Mouse (Mus musculus) forebrain, embryonic 13.5 days (tissue): ENCODE data around the gene Cplx1. TPM values are rescaled to one million over a fixed set of nuclear protein-coding genes. Genes with fewer than 3 reads are reported as not detected.
"Not testable (repeated sequence)": the region's sequence is repeated elsewhere in the genome, so short reads cannot be mapped to it uniquely, and the experiment has no call there.

ENCODE experiments used
- ATAC-seq: fragments of 200-750 bp; cut with Nextera tagmentation; 2 replicates; pipeline ENCODE4 v1.8.0; 2017
- H3K27ac ChIP-seq: fragments of 300-500 bp; sonication (generic); 2 replicates; pipeline ENCODE4 v1.5.1; 2015; ENCODE audit warnings: inconsistent platforms, mild to moderate bottlenecking, moderate library complexity
- H3K27me3 ChIP-seq: fragments of 300-500 bp; sonication (generic); 2 replicates; pipeline ENCODE4 v1.6.1; 2015; ENCODE audit warnings: mild to moderate bottlenecking, inconsistent platforms
- H3K36me3 ChIP-seq: fragments of 300-500 bp; sonication (generic); 2 replicates; pipeline ENCODE4 v1.6.1; 2015; ENCODE audit warnings: mild to moderate bottlenecking, inconsistent platforms; ENCODE audit not compliant: poor library complexity, severe bottlenecking
- H3K4me1 ChIP-seq: fragments of 300-500 bp; sonication (generic); 2 replicates; pipeline ENCODE4 v1.6.1; 2015; ENCODE audit warnings: inconsistent platforms
- H3K4me2 ChIP-seq: fragments of 300-500 bp; sonication (generic); 2 replicates; pipeline ENCODE4 v1.6.1; 2015; ENCODE audit warnings: inconsistent platforms, mild to moderate bottlenecking, moderate library complexity
- H3K4me3 ChIP-seq: fragments of 300-500 bp; sonication (generic); 2 replicates; pipeline ENCODE4 v1.5.1; 2015; ENCODE audit warnings: mild to moderate bottlenecking, inconsistent platforms
- H3K9ac ChIP-seq: fragments of 300-500 bp; sonication (generic); 2 replicates; pipeline ENCODE4 v1.6.1; 2015; ENCODE audit warnings: mild to moderate bottlenecking, inconsistent platforms
- H3K9me3 ChIP-seq: fragments of 300-500 bp; sonication (generic); replicated peaks from 2 replicates; pipeline ENCODE4 v1.6.1; 2016; ENCODE audit warnings: inconsistent platforms
- WGBS: fragments of 180-500 bp; shearing (Covaris S2); methylation state at CpG from one replicate; pipeline ENCODE4 v1.1.7; 2015; 5-methylcytosine and 5-hydroxymethylcytosine counted together
- polyA plus RNA-seq: library from polyadenylated mRNA; unstranded; fragments of >200 nt; fragmentation: Nextera tagmentation; extraction: Ambion mirVana; gene quantifications from 2 replicates; pipeline ENCODE4 v1.2.1, GENCODE M21; 2015

Gene Cplx1
- polyA plus RNA-seq, 1 experiment from 2014 or later: 31.4 TPM

- H3K27me3 ChIP-seq: no peaks in the 10 kb centered on the region
- H3K27ac ChIP-seq: no peak overlapping the region
- H3K4me2 ChIP-seq: no peak overlapping the region
- peaks cover 92% of the 10 kb centered on the region for H3K36me3 ChIP-seq
- H3K4me3 ChIP-seq: no peak overlapping the region
- no peak overlapping the region for H3K9ac ChIP-seq
- H3K4me1 ChIP-seq: no peaks in the 10 kb centered on the region
- 88% methylated on average over 1 of the region's 1 CpGs for WGBS
- H3K9me3 ChIP-seq: no peaks in the 10 kb centered on the region
- ATAC-seq: no peak
These were observed 48.3 kb downstream of the Cplx1 start for GRCm38 (mm10) chr5:108501573-108501972.

DNA sequence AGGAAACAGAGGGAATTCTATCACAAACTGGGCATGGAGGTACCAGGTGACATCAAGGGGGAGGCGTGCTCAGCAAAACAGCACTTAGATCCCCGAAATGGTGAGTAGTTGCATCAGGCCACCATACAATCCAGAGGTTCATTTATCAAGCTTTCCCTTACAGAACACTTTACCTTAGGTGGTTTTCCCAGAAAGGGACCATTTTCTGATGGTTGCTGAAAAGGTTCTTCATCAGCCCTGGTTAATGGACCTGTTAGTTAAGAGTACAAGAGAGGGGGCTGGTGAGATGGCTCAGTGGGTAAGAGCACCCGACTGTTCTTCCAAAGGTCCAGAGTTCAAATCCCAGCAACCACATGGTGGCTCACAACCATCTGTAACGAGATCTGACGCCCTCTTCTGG, 63.7 kb downstream of the Cplx1 start:
- H3K9me3 ChIP-seq, H3K27ac ChIP-seq, ATAC-seq, H3K4me3 ChIP-seq, H3K4me2 ChIP-seq, H3K9ac ChIP-seq, H3K27me3 ChIP-seq, H3K4me1 ChIP-seq: not testable (repeated sequence)
- WGBS: 93% methylated on average over 5 of the region's 5 CpGs
- H3K36me3 ChIP-seq: peaks cover 69% of the 10 kb centered on the region

- ATAC-seq: no peak
- H3K4me3 ChIP-seq: no peak overlapping the region
- H3K9me3 ChIP-seq: no peaks in the 10 kb centered on the region
- H3K9ac ChIP-seq: no peak overlapping the region
- H3K4me1 ChIP-seq: no peaks in the 10 kb centered on the region
- no peak overlapping the region for H3K27ac ChIP-seq
- H3K27me3 ChIP-seq: no peaks in the 10 kb centered on the region
- peaks cover 61% of the 10 kb centered on the region for H3K36me3 ChIP-seq
- no peak overlapping the region for H3K4me2 ChIP-seq
- WGBS: 96% methylated on average over 2 of the region's 2 CpGs
These were observed 64.6 kb downstream of the Cplx1 start for GRCm38 (mm10) chr5:108485239-108485638.

DNA sequence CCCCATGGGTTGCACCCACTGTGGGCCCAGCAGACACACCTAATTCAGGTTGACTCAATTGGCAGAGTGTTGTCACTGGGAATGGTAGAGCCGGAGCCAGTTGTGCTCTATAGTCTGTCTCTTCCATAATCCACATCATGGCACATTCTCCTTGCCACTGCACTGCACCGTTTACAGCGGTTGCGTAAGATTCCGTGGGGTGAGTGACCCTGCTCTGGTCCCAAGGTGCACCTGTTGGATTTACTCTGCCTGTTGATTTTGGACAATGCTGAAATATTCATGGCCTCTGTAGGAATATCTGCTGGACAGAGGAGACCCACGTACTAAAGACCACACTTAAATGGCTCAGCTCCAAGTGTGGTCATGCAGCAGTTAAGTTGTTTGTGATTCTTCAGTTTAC, 66.8 kb downstream of the Cplx1 start:
- Histone ChIP-seq H3K4me2 (no peak overlapping the region), H3K9me3 (no peaks in the 10 kb centered on the region), H3K27ac (no peak overlapping the region), H3K4me3 (no peak overlapping the region), H3K27me3 (no peaks in the 10 kb centered on the region), H3K9ac (no peak overlapping the region), H3K36me3 (peaks cover 55% of the 10 kb centered on the region), H3K4me1 (no peaks in the 10 kb centered on the region)
- 94% methylated on average over 6 of the region's 6 CpGs for WGBS
- no peak for ATAC-seq

GRCm38 (mm10) chr5:108475977-108476376, 73.8 kb downstream of the Cplx1 start:
- Histone ChIP-seq H3K27me3 (no peaks in the 10 kb centered on the region), H3K36me3 (peaks cover 79% of the 10 kb centered on the region), H3K4me2 (no peak overlapping the region), H3K27ac (no peak overlapping the region), H3K9ac (no peak overlapping the region), H3K9me3 (no peaks in the 10 kb centered on the region), H3K4me1 (no peaks in the 10 kb centered on the region), H3K4me3 (no peak overlapping the region)
- ATAC-seq: no peak
- WGBS: 89% methylated on average over 3 of the region's 3 CpGs

GRCm38 (mm10) chr5:108473737-108474136, 76.1 kb downstream of the Cplx1 start:
- ATAC-seq: no peak
- Histone ChIP-seq H3K9me3 (no peaks in the 10 kb centered on the region), H3K4me1 (0 out of 2 replicates have a peak, but pooled peaks cover 6% of the 10 kb centered on the region), H3K9ac (no peak overlapping the region), H3K27ac (no peak overlapping the region), H3K27me3 (no peaks in the 10 kb centered on the region), H3K4me3 (no peak overlapping the region), H3K4me2 (no peak overlapping the region), H3K36me3 (peaks cover 71% of the 10 kb centered on the region)
- 93% methylated on average over 4 of the region's 4 CpGs for WGBS

- ATAC-seq: no peak
- Histone ChIP-seq H3K4me1 (peaks cover 29% of the 10 kb centered on the region), H3K9me3 (no peaks in the 10 kb centered on the region), H3K36me3 (peaks cover 38% of the 10 kb centered on the region), H3K27me3 (no peaks in the 10 kb centered on the region), H3K9ac (no peak overlapping the region), H3K4me2 (no peak overlapping the region), H3K4me3 (no peak overlapping the region), H3K27ac (no peak overlapping the region)
- 83% methylated on average over 7 of the region's 7 CpGs for WGBS
These were observed 80.2 kb downstream of the Cplx1 start for GRCm38 (mm10) chr5:108469617-108470016.

Other genes starting within 250 kb of the Cplx1 start
- gene Pigg, start 237.4 kb downstream of the Cplx1 start, polyA plus RNA-seq: 6.0 and 6.7 TPM in 2 replicates
- 0.28 and 0.31 TPM in 2 replicates for gene Gm42517, start 182.1 kb downstream of the Cplx1 start, polyA plus RNA-seq
- gene Pde6b, start 161.6 kb downstream of the Cplx1 start, polyA plus RNA-seq: 0.32 and 0.38 TPM in 2 replicates
- gene Atp5k, start 115.6 kb downstream of the Cplx1 start, polyA plus RNA-seq: 418 and 500 TPM in 2 replicates
- 0.06 and 0.17 TPM in 2 replicates for gene Mfsd7a, start 101.1 kb downstream of the Cplx1 start, polyA plus RNA-seq
- 30.1 and 30.8 TPM in 2 replicates for gene Pcgf3, start 88.8 kb downstream of the Cplx1 start, polyA plus RNA-seq
- 45.3 and 50.5 TPM in 2 replicates for gene Gak, start 79.7 kb upstream of the Cplx1 start, polyA plus RNA-seq
- gene Tmem175, start 79.7 kb upstream of the Cplx1 start, polyA plus RNA-seq: 19.9 and 20.0 TPM in 2 replicates
- 7.7 and 7.9 TPM in 2 replicates for gene Idua, start 110.3 kb upstream of the Cplx1 start, polyA plus RNA-seq
- 13.7 and 19.0 TPM in 2 replicates for gene Dgkq, start 119.6 kb upstream of the Cplx1 start, polyA plus RNA-seq
- gene Slc26a1, start 125.5 kb upstream of the Cplx1 start, polyA plus RNA-seq: 1.5 and 1.6 TPM in 2 replicates
- 5.5 and 5.6 TPM in 2 replicates for gene Fgfrl1, start 142.4 kb upstream of the Cplx1 start, polyA plus RNA-seq
- not detected in 2 replicates for gene Rnf212, start 225.0 kb upstream of the Cplx1 start, polyA plus RNA-seq
- gene Tmed11, start 245.3 kb upstream of the Cplx1 start, polyA plus RNA-seq: not detected in 2 replicates